Mouse (Mus musculus): ENCODE data around the gene Usp42. TPM values are rescaled to one million over a fixed set of nuclear protein-coding genes. Genes with fewer than 3 reads are reported as not detected.

Gene Usp42
- polyA plus RNA-seq, 1 experiment from 2014 or later, result 23.6 TPM

GRCm38 (mm10) chr5:143665561-143665960 lies 66.5 kb downstream of the Usp42 start:
- Histone ChIP-seq H3K27me3 (ENCODE audit: control insufficient read depth, insufficient read depth, low read length) (no peaks in the 10 kb centered on the region), H3K27ac (ENCODE audit: low read depth, low read length) (no peak overlapping the region), H3K4me1 (ENCODE audit: control insufficient read depth, insufficient read depth, low read length) (peaks cover 22% of the 10 kb centered on the region; the same call in 1 of the 2 replicates), H3K4me2 (replicated peaks; ENCODE audit: low read depth, low read length) (no peak overlapping the region), H3K9me3 (ENCODE audit: control insufficient read depth, low read length) (no peaks in the 10 kb centered on the region), H3K4me3 (ENCODE audit: low read length) (no peak overlapping the region), H3K36me3 (ENCODE audit: control insufficient read depth, insufficient read depth, low read length) (no peaks in the 10 kb centered on the region), H3K9ac (ENCODE audit: low read depth, low read length) (no peak overlapping the region)
- 76% methylated on average over 2 of the region's 2 CpGs for WGBS
- ATAC-seq (ENCODE audit: low FRiP score, low TSS enrichment), result no peak

- Histone ChIP-seq H3K9me3 (ENCODE audit: control insufficient read depth, low read length) (no peaks in the 10 kb centered on the region), H3K36me3 (ENCODE audit: control insufficient read depth, insufficient read depth, low read length) (no peaks in the 10 kb centered on the region), H3K4me1 (ENCODE audit: control insufficient read depth, insufficient read depth, low read length) (peaks cover 21% of the 10 kb centered on the region; the same call in 1 of the 2 replicates), H3K4me2 (replicated peaks; ENCODE audit: low read depth, low read length) (no peak overlapping the region), H3K4me3 (ENCODE audit: low read length) (no peak overlapping the region), H3K9ac (ENCODE audit: low read depth, low read length) (no peak overlapping the region), H3K27me3 (ENCODE audit: control insufficient read depth, insufficient read depth, low read length) (no peaks in the 10 kb centered on the region), H3K27ac (ENCODE audit: low read depth, low read length) (peak overlapping the region; percentile 44; the same call in 1 of the 2 replicates)
- no peak for ATAC-seq (ENCODE audit: low FRiP score, low TSS enrichment)
- 64% methylated on average over 7 of the region's 7 CpGs for WGBS
These were observed 68.9 kb downstream of the Usp42 start for GRCm38 (mm10) chr5:143663074-143663687.

Other genes with a start within 250 kb of the Usp42 start
- 439 and 578 TPM in 2 replicates for gene Rac1, start 204.2 kb downstream of the Usp42 start, polyA plus RNA-seq (2014; fragmentation: Nextera tagmentation; extraction: Ambion mirVana)
- 35.7 and 64.9 TPM in 2 replicates for gene Cyth3, start 109.8 kb downstream of the Usp42 start, polyA plus RNA-seq (2014; fragmentation: Nextera tagmentation; extraction: Ambion mirVana)
- gene Eif2ak1, start 85.5 kb upstream of the Usp42 start, polyA plus RNA-seq (2014; fragmentation: Nextera tagmentation; extraction: Ambion mirVana), result 31.5 and 49.9 TPM in 2 replicates
- gene Ankrd61, start 165.4 kb upstream of the Usp42 start, polyA plus RNA-seq (2014; fragmentation: Nextera tagmentation; extraction: Ambion mirVana), result 0.31 and 0.36 TPM in 2 replicates
- 113 and 120 TPM in 2 replicates for gene Aimp2, start 177.6 kb upstream of the Usp42 start, polyA plus RNA-seq (2014; fragmentation: Nextera tagmentation; extraction: Ambion mirVana)
- 27.2 and 37.5 TPM in 2 replicates for gene Pms2, start 177.7 kb upstream of the Usp42 start, polyA plus RNA-seq (2014; fragmentation: Nextera tagmentation; extraction: Ambion mirVana)
- 0.50 and 0.64 TPM in 2 replicates for gene Gm42421, start 195.9 kb upstream of the Usp42 start, polyA plus RNA-seq (2014; fragmentation: Nextera tagmentation; extraction: Ambion mirVana)
- 0.54 and 0.68 TPM in 2 replicates for gene Rsph10b, start 200.8 kb upstream of the Usp42 start, polyA plus RNA-seq (2014; fragmentation: Nextera tagmentation; extraction: Ambion mirVana)